Mouse (Mus musculus) adipose tissue, adult 10 weeks (tissue): ENCODE results near the gene Gm29666. TPM values are rescaled to one million over a fixed set of nuclear protein-coding genes. Genes with fewer than 3 reads are reported as not detected.

ENCODE experiments used
- polyA plus RNA-seq: library from polyadenylated mRNA; stranded (reverse); fragments of 350-450 nt; fragmentation: Illumina TruSeq; extraction: RNeasy Lipid Tissue Mini Kit (QIAGEN cat#74804); gene quantifications from one replicate; pipeline ENCODE4 v1.2.3, GENCODE M21; 2014; ENCODE audit warnings: low read depth, low replicate concordance

Gm29666 gene
- 0.42 TPM for polyA plus RNA-seq

DNA sequence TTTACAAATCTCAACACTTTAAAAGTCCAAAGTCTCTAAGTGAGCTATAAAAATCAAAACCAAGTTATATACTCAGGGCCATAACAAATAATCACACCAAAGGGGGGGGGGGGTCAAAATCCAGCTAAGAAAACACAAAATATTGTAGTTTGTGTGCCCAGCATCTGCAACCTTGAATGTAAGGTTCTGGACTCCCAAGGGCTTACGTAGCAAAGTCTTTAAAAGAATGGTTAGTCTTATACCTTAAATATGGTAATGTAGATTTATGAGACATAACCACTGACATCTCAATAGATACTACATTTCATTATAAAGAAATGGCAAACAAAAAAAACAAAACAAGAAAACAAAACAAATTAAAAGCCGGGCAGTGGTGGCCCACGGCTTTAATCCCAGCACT is at the start of gene Gm29666:
Gene Gm29666 (minus strand): TSS at position 101 of the 400 bp plus-strand sequence.

DNA sequence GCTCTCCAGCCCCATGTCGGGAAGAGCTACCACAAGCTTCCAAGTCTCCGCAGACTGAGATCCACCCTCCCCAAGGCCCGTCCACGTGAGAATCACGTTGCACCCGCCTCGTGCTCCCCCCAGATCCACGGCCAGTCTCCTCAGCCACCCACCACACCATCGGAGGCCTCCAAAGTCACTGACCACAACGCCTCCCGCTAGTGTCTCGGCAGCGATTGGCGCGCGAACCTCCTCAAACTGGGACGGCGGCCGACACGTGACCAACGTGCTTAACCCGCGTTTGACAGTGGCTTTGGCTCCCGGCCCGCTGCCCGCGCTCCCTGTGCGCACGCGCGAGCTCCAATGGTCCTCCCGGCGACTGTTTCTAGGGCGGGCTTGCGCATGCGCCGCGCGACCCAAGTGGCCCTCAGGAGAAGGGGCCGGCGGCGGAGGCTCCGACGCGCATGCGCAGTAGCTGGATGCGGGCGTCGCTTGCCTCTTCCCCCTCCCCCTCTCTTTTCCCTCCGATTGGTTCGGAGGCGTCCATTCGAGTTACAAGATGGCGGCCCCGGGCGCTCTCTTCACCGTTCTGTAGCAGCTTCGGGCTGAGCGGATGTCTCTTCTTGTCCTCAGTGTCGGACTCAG is 3.2 kb upstream of the Gm29666 start, which contains the start of gene Nup50:
Gene Nup50 (plus strand): TSS at position 528 of the 624 bp plus-strand sequence.

Other genes with a start within 250 kb of the Gm29666 start
- gene Arhgap8, start 200.0 kb downstream of the Gm29666 start, polyA plus RNA-seq: 19.8 TPM
- 1.6 TPM for gene Phf21b, start 64.0 kb downstream of the Gm29666 start, polyA plus RNA-seq
- 19.4 TPM for gene Nup50, start 3.4 kb upstream of the Gm29666 start, polyA plus RNA-seq
- gene 5031439G07Rik, start 68.5 kb upstream of the Gm29666 start, polyA plus RNA-seq: 25.8 TPM
- 1.2 TPM for gene Upk3a, start 97.1 kb upstream of the Gm29666 start, polyA plus RNA-seq
- gene Fam118a, start 108.9 kb upstream of the Gm29666 start, polyA plus RNA-seq: 19.3 TPM
- gene Smc1b, start 211.9 kb upstream of the Gm29666 start, polyA plus RNA-seq: 1.7 TPM
- 1.4 TPM for gene Ribc2, start 212.0 kb upstream of the Gm29666 start, polyA plus RNA-seq